Mouse (Mus musculus) liver, adult 2 months (tissue): ENCODE results near the gene Lnpep.

Experiments used
- CTCF ChIP-seq: fragments of 200-500 bp; IDR thresholded peaks from 2 replicates; pipeline ENCODE4 v1.5.1; 2011; ENCODE audit warnings: low read depth, low read length, control low read depth
- POLR2A ChIP-seq: fragments of 200-500 bp; IDR thresholded peaks from 2 replicates; pipeline ENCODE4 v1.6.1; 2011; ENCODE audit warnings: low read length, control low read depth; ENCODE audit not compliant: insufficient read depth; ENCODE audit errors: extremely low read depth

- TF ChIP-seq CTCF (no peak), POLR2A (no peak)
Observed at GRCm38 (mm10) chr17:17490820-17491621, 133.8 kb downstream of the Lnpep start.
